Comparison of ENCODE assay signal across 19 mouse cellular contexts in the genomic region with DNA sequence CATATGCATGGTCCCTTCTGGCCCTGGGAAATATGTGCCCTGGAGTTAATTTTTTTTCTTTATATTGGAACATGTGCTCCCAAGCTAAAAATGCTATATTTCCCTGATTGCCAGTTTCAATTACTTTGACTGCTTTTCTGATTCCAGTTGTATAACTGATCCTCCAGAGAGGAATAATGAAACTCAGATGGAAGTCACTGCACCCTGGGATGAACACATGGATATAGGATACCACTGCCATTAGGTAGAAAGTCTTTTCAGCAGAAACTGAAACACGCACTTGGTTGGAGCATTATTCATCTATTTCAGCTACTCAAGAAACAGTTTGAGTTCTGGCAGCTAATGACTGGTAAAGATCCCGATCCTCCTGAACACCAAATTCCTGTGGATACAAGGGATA.
DNase-seq lines count a peak whose midpoint lies in the region; ATAC-seq lines count a peak whose summit lies in the region.
"Had no signal": no experiment of that assay in that cellular context is flagged by ENCODE, and none has a peak within 500 bp of the region (broad histone marks: within the 10 kb centered on the region; RNA-seq: fewer than 3 reads in every experiment).

No protein-coding gene starts in this region.

- no peaks in the 10 kb centered on the region for H3K4me1 ChIP-seq in embryonic facial prominence, embryonic 11.5 days (ENCODE audit: control insufficient read depth, insufficient read depth, low read length)
- H3K4me1 ChIP-seq in embryonic facial prominence, embryonic 10.5 days, result peaks cover 11% of the 10 kb centered on the region
- peaks cover 8% of the 10 kb centered on the region for H3K4me1 ChIP-seq in embryonic facial prominence, embryonic 14.5 days (ENCODE audit: control insufficient read depth, insufficient read depth, low read length)

- no peaks in the 10 kb centered on the region for H3K9me3 ChIP-seq in embryonic facial prominence, embryonic 11.5 days (replicated peaks; ENCODE audit: control insufficient read depth, low read length)
- H3K9me3 ChIP-seq in embryonic facial prominence, embryonic 10.5 days, result no peaks in the 10 kb centered on the region
- H3K9me3 ChIP-seq in embryonic facial prominence, embryonic 14.5 days (ENCODE audit: control insufficient read depth, low read length), result no peaks in the 10 kb centered on the region
- H3K9me3 ChIP-seq: G1E had no signal

- WGBS in embryonic facial prominence, embryonic 11.5 days, result 50% methylated on average over 2 of the region's 2 CpGs
- 70% methylated on average over 2 of the region's 2 CpGs for WGBS in embryonic facial prominence, embryonic 10.5 days
- 48% methylated on average over 2 of the region's 2 CpGs for WGBS in embryonic facial prominence, embryonic 14.5 days

- ATAC-seq in embryonic facial prominence, embryonic 11.5 days (replicated peaks; ENCODE audit: insufficient number of reproducible peaks, low FRiP score, low TSS enrichment, low read depth), result 0 out of 2 replicates have a peak, but pooled peaks have one; percentile 59
- 0 out of 2 replicates have a peak, but pooled peaks have one; percentile 15 for ATAC-seq in embryonic facial prominence, embryonic 14.5 days (ENCODE audit: low read depth)
- ATAC-seq: activated CD4-positive, CD25-positive, alpha-beta regulatory T cell, adult 4 months; CD4-positive, CD25-positive, alpha-beta regulatory T cell, adult 4 months; Patski had no signal

- H3K4me2 ChIP-seq in embryonic facial prominence, embryonic 11.5 days (ENCODE audit: low read depth, low read length), result no peak overlapping the region
- no peak overlapping the region for H3K4me2 ChIP-seq in embryonic facial prominence, embryonic 14.5 days (ENCODE audit: low read depth, low read length)

- DNase-seq in embryonic facial prominence, embryonic 11.5 days (ENCODE audit: low spot score), result peak; percentile 71
- no peak for DNase-seq in embryonic facial prominence, embryonic 10.5 days (ENCODE audit: low spot score)
- peak; percentile 63 for DNase-seq in embryonic facial prominence, embryonic 14.5 days (ENCODE audit: low spot score)
- DNase-seq in lung, postnatal 36 days, result no peak
- DNase-seq: adrenal gland, adult 2 months; adrenal gland, adult 8-10 months; adrenal gland, postnatal 10 days; adrenal gland, postnatal 14 days; adrenal gland, postnatal 25 days; adrenal gland, postnatal 36 days; B cell, adult 2 months; cerebellum, adult 11 months; cerebellum, adult 11-12 months; cerebellum, adult 18-20 months had no signal

- H3K27me3 ChIP-seq in embryonic facial prominence, embryonic 11.5 days (ENCODE audit: control insufficient read depth, insufficient read depth, low read length), result no peaks in the 10 kb centered on the region
- no peaks in the 10 kb centered on the region for H3K27me3 ChIP-seq in embryonic facial prominence, embryonic 10.5 days (replicated peaks; ENCODE audit: low read depth, poor library complexity, severe bottlenecking)
- H3K27me3 ChIP-seq in embryonic facial prominence, embryonic 14.5 days (replicated peaks; ENCODE audit: control insufficient read depth, insufficient read depth, low read length), result no peaks in the 10 kb centered on the region
- H3K27me3 ChIP-seq: CH12.LX, Patski had no signal

- H3K9ac ChIP-seq in embryonic facial prominence, embryonic 11.5 days (replicated peaks; ENCODE audit: low read length), result no peak overlapping the region
- no peak overlapping the region for H3K9ac ChIP-seq in embryonic facial prominence, embryonic 14.5 days (ENCODE audit: low read depth, low read length)

- H3K27ac ChIP-seq in embryonic facial prominence, embryonic 11.5 days (replicated peaks; ENCODE audit: low read depth, low read length), result no peak overlapping the region
- H3K27ac ChIP-seq in embryonic facial prominence, embryonic 10.5 days (replicated peaks), result no peak overlapping the region
- no peak overlapping the region for H3K27ac ChIP-seq in embryonic facial prominence, embryonic 14.5 days (replicated peaks; ENCODE audit: low read depth, low read length)

- no peak overlapping the region for H3K4me3 ChIP-seq in embryonic facial prominence, embryonic 11.5 days (ENCODE audit: low read depth, low read length)
- H3K4me3 ChIP-seq in embryonic facial prominence, embryonic 10.5 days, result no peak overlapping the region
- no peak overlapping the region for H3K4me3 ChIP-seq in embryonic facial prominence, embryonic 14.5 days (ENCODE audit: low read depth, low read length)

- H3K36me3 ChIP-seq in embryonic facial prominence, embryonic 11.5 days (replicated peaks; ENCODE audit: control insufficient read depth, insufficient read depth, low read depth, low read length), result no peaks in the 10 kb centered on the region
- H3K36me3 ChIP-seq in embryonic facial prominence, embryonic 10.5 days (replicated peaks), result no peaks in the 10 kb centered on the region
- 0 out of 2 replicates have a peak, but pooled peaks cover 2% of the 10 kb centered on the region for H3K36me3 ChIP-seq in embryonic facial prominence, embryonic 14.5 days (ENCODE audit: control insufficient read depth, insufficient read depth, low read length)
- H3K36me3 ChIP-seq: G1E had no signal

Comparison
In these comparisons a context has a peak if more than half of its experiments do, and no peak if none do; other contexts are left out.
1. DNase-seq: peak in embryonic facial prominence, embryonic 11.5 days (single experiment) and embryonic facial prominence, embryonic 14.5 days (single experiment); none in embryonic facial prominence, embryonic 10.5 days (single experiment) and lung, postnatal 36 days (single experiment).